Mouse (Mus musculus): ENCODE data around the gene Hs6st1. TPM values are rescaled to one million over a fixed set of nuclear protein-coding genes. Genes with fewer than 3 reads are reported as not detected.

Hs6st1 gene
- polyA plus RNA-seq, 1 experiment from 2014 or later: 22.0 TPM

GRCm38 (mm10) chr1:36067201-36067600 lies 999 bp upstream of the Hs6st1 start:
- H3K4me3 ChIP-seq: no peak overlapping the region
- no peak overlapping the region for H3K4me2 ChIP-seq (replicated peaks)
- no peak overlapping the region for H3K27ac ChIP-seq
- no peaks in the 10 kb centered on the region for H3K36me3 ChIP-seq
- H3K9me3 ChIP-seq (replicated peaks): no peaks in the 10 kb centered on the region
- H3K9ac ChIP-seq: no peak overlapping the region
- peaks cover 55% of the 10 kb centered on the region for H3K4me1 ChIP-seq
- 75% methylated on average over 4 of the region's 4 CpGs for WGBS
- no peak for ATAC-seq (ENCODE audit: low FRiP score)
- H3K27me3 ChIP-seq: peaks cover 4% of the 10 kb centered on the region; the same call in 1 of the 2 replicates

- peak overlapping the region; percentile 83 for H3K4me3 ChIP-seq
- H3K4me2 ChIP-seq (replicated peaks): peak overlapping the region; percentile 97
- H3K9ac ChIP-seq: peak overlapping the region; percentile 44; the same call in 1 of the 2 replicates
- peak; percentile 1; the same call in 1 of the 2 replicates for ATAC-seq (ENCODE audit: low FRiP score)
- H3K9me3 ChIP-seq (replicated peaks): no peaks in the 10 kb centered on the region
- no peaks in the 10 kb centered on the region for H3K36me3 ChIP-seq
- 22% methylated on average over 12 of the region's 12 CpGs for WGBS
- peaks cover 4% of the 10 kb centered on the region; the same call in 1 of the 2 replicates for H3K27me3 ChIP-seq
- peaks cover 59% of the 10 kb centered on the region for H3K4me1 ChIP-seq
- H3K27ac ChIP-seq: no peak overlapping the region
Measured at GRCm38 (mm10) chr1:36067611-36068010, 589 bp upstream of the Hs6st1 start.

- peak; percentile 60 for ATAC-seq (ENCODE audit: low FRiP score)
- Histone ChIP-seq H3K9ac (peak overlapping the region; percentile 89), H3K27me3 (peaks cover 4% of the 10 kb centered on the region; the same call in 1 of the 2 replicates), H3K36me3 (no peaks in the 10 kb centered on the region), H3K4me3 (peak overlapping the region; percentile 83), H3K9me3 (replicated peaks) (no peaks in the 10 kb centered on the region), H3K4me2 (replicated peaks) (peak overlapping the region; percentile 97), H3K4me1 (peaks cover 69% of the 10 kb centered on the region), H3K27ac (peak overlapping the region; percentile 79)
- under 1% methylated on average over 49 of the region's 76 CpGs for WGBS
Measured at GRCm38 (mm10) chr1:36068531-36069120, 426 bp downstream of the Hs6st1 start.

- Histone ChIP-seq H3K9me3 (replicated peaks) (no peaks in the 10 kb centered on the region), H3K36me3 (no peaks in the 10 kb centered on the region), H3K4me2 (replicated peaks) (peak overlapping the region; percentile 97), H3K4me1 (peaks cover 69% of the 10 kb centered on the region), H3K9ac (peak overlapping the region; percentile 89), H3K4me3 (peak overlapping the region; percentile 83), H3K27ac (peak overlapping the region; percentile 52; the same call in 1 of the 2 replicates), H3K27me3 (peaks cover 4% of the 10 kb centered on the region; the same call in 1 of the 2 replicates)
- 2% methylated on average over 13 of the region's 13 CpGs for WGBS
- ATAC-seq (ENCODE audit: low FRiP score): no peak
Measured at GRCm38 (mm10) chr1:36069291-36069771, 1.1 kb downstream of the Hs6st1 start.

- Histone ChIP-seq H3K4me2 (replicated peaks) (peak overlapping the region; percentile 97), H3K9ac (peak overlapping the region; percentile 89), H3K9me3 (replicated peaks) (no peaks in the 10 kb centered on the region), H3K4me1 (peaks cover 69% of the 10 kb centered on the region), H3K36me3 (no peaks in the 10 kb centered on the region), H3K27me3 (peaks cover 4% of the 10 kb centered on the region; the same call in 1 of the 2 replicates), H3K27ac (no peak overlapping the region), H3K4me3 (peak overlapping the region; percentile 83)
- ATAC-seq (ENCODE audit: low FRiP score): no peak
- 52% methylated on average over 6 of the region's 6 CpGs for WGBS
Measured at GRCm38 (mm10) chr1:36070190-36070589, 2.0 kb downstream of the Hs6st1 start.

- Histone ChIP-seq H3K4me2 (replicated peaks) (peak overlapping the region; percentile 97), H3K9ac (peak overlapping the region; percentile 89), H3K36me3 (no peaks in the 10 kb centered on the region; the same call in 1 of the 2 replicates), H3K9me3 (replicated peaks) (no peaks in the 10 kb centered on the region), H3K27ac (no peak overlapping the region), H3K4me3 (peak overlapping the region; percentile 83), H3K27me3 (peaks cover 4% of the 10 kb centered on the region; the same call in 1 of the 2 replicates), H3K4me1 (peaks cover 68% of the 10 kb centered on the region)
- ATAC-seq (ENCODE audit: low FRiP score): no peak
- 50% methylated on average over 3 of the region's 3 CpGs for WGBS
Measured at GRCm38 (mm10) chr1:36070740-36071139, 2.5 kb downstream of the Hs6st1 start.

GRCm38 (mm10) chr1:36071176-36071575 lies 3.0 kb downstream of the Hs6st1 start:
- ATAC-seq (ENCODE audit: low FRiP score): no peak
- Histone ChIP-seq H3K4me3 (peak overlapping the region; percentile 83), H3K4me1 (peaks cover 68% of the 10 kb centered on the region), H3K4me2 (replicated peaks) (peak overlapping the region; percentile 97), H3K9ac (peak overlapping the region; percentile 89), H3K9me3 (replicated peaks) (no peaks in the 10 kb centered on the region), H3K36me3 (no peaks in the 10 kb centered on the region; the same call in 1 of the 2 replicates), H3K27ac (no peak overlapping the region), H3K27me3 (peaks cover 4% of the 10 kb centered on the region; the same call in 1 of the 2 replicates)
- WGBS: 81% methylated on average over 7 of the region's 7 CpGs

GRCm38 (mm10) chr1:36071611-36072010 lies 3.4 kb downstream of the Hs6st1 start:
- Histone ChIP-seq H3K9me3 (replicated peaks) (no peaks in the 10 kb centered on the region), H3K9ac (peak overlapping the region; percentile 89; the same call in 1 of the 2 replicates), H3K36me3 (no peaks in the 10 kb centered on the region; the same call in 1 of the 2 replicates), H3K27me3 (peaks cover 3% of the 10 kb centered on the region; the same call in 1 of the 2 replicates), H3K4me1 (peaks cover 72% of the 10 kb centered on the region), H3K27ac (no peak overlapping the region), H3K4me2 (replicated peaks) (peak overlapping the region; percentile 97), H3K4me3 (peak overlapping the region; percentile 83)
- WGBS: 92% methylated on average over 3 of the region's 3 CpGs
- no peak for ATAC-seq (ENCODE audit: low FRiP score)

GRCm38 (mm10) chr1:36072588-36073556 lies 4.7 kb downstream of the Hs6st1 start:
- Histone ChIP-seq H3K27me3 (no peaks in the 10 kb centered on the region), H3K4me1 (peaks cover 80% of the 10 kb centered on the region), H3K9ac (peak overlapping the region; percentile 35; the same call in 1 of the 2 replicates), H3K27ac (no peak overlapping the region), H3K4me3 (no peak overlapping the region), H3K36me3 (no peaks in the 10 kb centered on the region; the same call in 1 of the 2 replicates), H3K4me2 (replicated peaks) (peak overlapping the region; percentile 97), H3K9me3 (replicated peaks) (no peaks in the 10 kb centered on the region)
- ATAC-seq (ENCODE audit: low FRiP score): no peak
- WGBS: 68% methylated on average over 11 of the region's 11 CpGs

- H3K4me1 ChIP-seq: peaks cover 83% of the 10 kb centered on the region
Measured at GRCm38 (mm10) chr1:36073566-36073965, 5.4 kb downstream of the Hs6st1 start.

GRCm38 (mm10) chr1:36074197-36074596 lies 6.0 kb downstream of the Hs6st1 start:
- H3K27me3 ChIP-seq: no peaks in the 10 kb centered on the region
- ATAC-seq (ENCODE audit: low FRiP score): no peak
- peaks cover 83% of the 10 kb centered on the region for H3K4me1 ChIP-seq
- H3K9me3 ChIP-seq (replicated peaks): no peaks in the 10 kb centered on the region
- no peaks in the 10 kb centered on the region; the same call in 1 of the 2 replicates for H3K36me3 ChIP-seq
- H3K4me3 ChIP-seq: no peak overlapping the region
- WGBS: 90% methylated on average over 5 of the region's 5 CpGs
- H3K4me2 ChIP-seq (replicated peaks): no peak overlapping the region
- H3K9ac ChIP-seq: no peak overlapping the region
- H3K27ac ChIP-seq: no peak overlapping the region

More at GRCm38 (mm10) chr1:36073566-36073965, 5.4 kb downstream of the Hs6st1 start:
- 85% methylated on average over 8 of the region's 8 CpGs for WGBS
- H3K4me3 ChIP-seq: no peak overlapping the region
- H3K4me2 ChIP-seq (replicated peaks): peak overlapping the region; percentile 97
- H3K36me3 ChIP-seq: no peaks in the 10 kb centered on the region; the same call in 1 of the 2 replicates
- H3K27me3 ChIP-seq: no peaks in the 10 kb centered on the region
- no peak overlapping the region for H3K9ac ChIP-seq
- no peaks in the 10 kb centered on the region for H3K9me3 ChIP-seq (replicated peaks)
- no peak for ATAC-seq (ENCODE audit: low FRiP score)
- no peak overlapping the region for H3K27ac ChIP-seq

- Histone ChIP-seq H3K27ac (no peak overlapping the region), H3K36me3 (no peaks in the 10 kb centered on the region; the same call in 1 of the 2 replicates), H3K9me3 (replicated peaks) (no peaks in the 10 kb centered on the region), H3K4me3 (no peak overlapping the region), H3K4me2 (replicated peaks) (no peak overlapping the region), H3K4me1 (peaks cover 78% of the 10 kb centered on the region), H3K9ac (no peak overlapping the region), H3K27me3 (no peaks in the 10 kb centered on the region)
- ATAC-seq (ENCODE audit: low FRiP score): no peak
- WGBS: 81% methylated on average over 7 of the region's 7 CpGs
Measured at GRCm38 (mm10) chr1:36074968-36075367, 6.8 kb downstream of the Hs6st1 start.

Data from hindbrain, embryonic 12.5 days (tissue).